Mouse (Mus musculus): ENCODE results near the gene Luc7l3.

GRCm38 (mm10) chr11:94339732-94340585, 18.2 kb upstream of the Luc7l3 start:
- TF ChIP-seq CTCF (IDR thresholded peaks at IDR 0.05; ENCODE audit: low read depth) (peak; percentile 83), EP300 (IDR thresholded peaks at IDR 0.05; ENCODE audit: low read depth) (no peak)

All from liver, embryonic 14.5 days (tissue).